Mouse (Mus musculus) lung, embryonic 14.5 days (tissue): ENCODE results near the gene Kif5a. TPM values are rescaled to one million over a fixed set of nuclear protein-coding genes. Genes with fewer than 3 reads are reported as not detected.

Experiments used
- ATAC-seq: fragments of 200-750 bp; cut with Nextera tagmentation; 2 replicates; pipeline ENCODE4 v1.8.0; 2017; ENCODE audit warnings: mild to moderate bottlenecking, moderate TSS enrichment, moderate library complexity; ENCODE audit not compliant: insufficient read depth
- DNase-seq: peaks from one replicate; pipeline ENCODE4 v3.0.0-alpha.2; 2015
- H3K27ac ChIP-seq: fragments of 300-500 bp; sonication (generic); 2 replicates; pipeline ENCODE4 v1.5.1; 2014; ENCODE audit warnings: low read depth, mild to moderate bottlenecking, moderate library complexity
- H3K27me3 ChIP-seq: fragments of 300-500 bp; sonication (generic); 2 replicates; pipeline ENCODE4 v1.6.1; 2014; ENCODE audit warnings: low read length, control low read depth; ENCODE audit not compliant: insufficient read depth
- H3K36me3 ChIP-seq: fragments of 300-500 bp; sonication (generic); 2 replicates; pipeline ENCODE4 v1.6.1; 2014; ENCODE audit warnings: control low read depth; ENCODE audit not compliant: insufficient read depth
- H3K4me1 ChIP-seq: fragments of 300-500 bp; sonication (generic); 2 replicates; pipeline ENCODE4 v1.6.1; 2014; ENCODE audit warnings: antibody characterized with exemption, control low read depth; ENCODE audit not compliant: insufficient read depth
- H3K4me2 ChIP-seq: fragments of 300-500 bp; sonication (generic); 2 replicates; pipeline ENCODE4 v1.6.1; 2014; ENCODE audit warnings: mild to moderate bottlenecking
- H3K4me3 ChIP-seq: fragments of 300-500 bp; sonication (generic); 2 replicates; pipeline ENCODE4 v1.5.1; 2014; ENCODE audit warnings: low read depth, low read length
- H3K9ac ChIP-seq: fragments of 300-500 bp; sonication (generic); 2 replicates; pipeline ENCODE4 v1.6.1; 2014
- H3K9me3 ChIP-seq: fragments of 300-500 bp; sonication (generic); 2 replicates; pipeline ENCODE4 v1.6.1; 2016; ENCODE audit warnings: low read depth, low read length, control low read depth
- CTCF ChIP-seq: IDR thresholded peaks from 2 replicates; pipeline ENCODE4 v1.5.1; 2016; ENCODE audit warnings: antibody characterized with exemption, low read depth
- WGBS: fragments of 180-500 bp; shearing (Covaris S2); extraction: QIAGEN DNeasy Blood & Tissue Kit; methylation state at CpG from one replicate; pipeline ENCODE4 v1.1.7; 2014; 5-methylcytosine and 5-hydroxymethylcytosine counted together
- polyA plus RNA-seq: library from polyadenylated mRNA; unstranded; fragments of >200 nt; fragmentation: Nextera tagmentation; extraction: Ambion mirVana; gene quantifications from 2 replicates; pipeline ENCODE4 v1.2.1, GENCODE M21; 2014

Kif5a gene
- polyA plus RNA-seq, 1 experiment from 2014 or later = 0.64 TPM

DNA sequence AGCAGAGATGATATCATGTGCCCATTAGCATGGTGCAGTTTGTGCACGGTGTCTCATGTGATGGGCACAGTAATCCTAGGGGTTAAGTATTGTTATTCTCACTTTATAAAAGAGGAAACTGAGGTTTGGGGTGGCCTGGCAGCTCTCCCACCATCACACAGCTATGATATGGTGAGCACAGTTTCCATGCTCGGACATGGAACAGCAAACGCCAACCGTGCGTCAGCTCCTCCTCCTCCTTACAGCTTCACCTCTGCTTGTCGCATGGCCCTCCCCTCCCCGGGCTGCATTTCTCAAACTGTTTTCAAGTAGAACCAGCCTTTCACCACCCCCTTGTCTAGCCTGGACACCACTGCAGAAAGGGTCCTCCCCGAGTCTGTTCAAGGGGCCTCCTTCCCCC lies 4.7 kb downstream of the Kif5a start:
- no peak for ATAC-seq

DNA sequence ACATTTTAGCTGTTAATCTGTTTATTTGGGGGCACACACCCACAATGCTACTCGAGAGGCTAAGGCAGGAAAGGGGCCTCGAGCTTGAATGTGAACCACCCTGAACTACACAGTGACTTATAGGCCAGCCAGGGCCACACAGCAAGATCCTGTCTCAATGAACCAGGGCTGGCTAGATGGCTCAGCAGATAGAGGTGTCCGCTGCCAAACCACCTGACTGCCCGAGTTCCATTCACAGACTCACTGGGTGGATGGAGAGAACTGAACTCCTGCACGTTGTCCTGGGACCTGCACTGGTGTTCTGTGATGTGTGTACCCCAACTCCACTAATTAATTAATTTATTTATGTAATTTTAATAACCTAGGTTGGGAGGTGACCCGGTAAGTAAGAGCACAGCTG lies 5.4 kb downstream of the Kif5a start:
- no peak for ATAC-seq
- H3K27ac ChIP-seq = no peak overlapping the region
- WGBS = 69% methylated on average over 6 of the region's 6 CpGs

More for the DNA sequence above, 4.7 kb downstream of the Kif5a start:
- 63% methylated on average over 8 of the region's 8 CpGs for WGBS
- H3K27me3 ChIP-seq = peaks cover 18% of the 10 kb centered on the region
- no peak overlapping the region for H3K4me2 ChIP-seq
- no peak for DNase-seq
- no peak overlapping the region for H3K9ac ChIP-seq
- no peak overlapping the region for H3K4me3 ChIP-seq
- H3K27ac ChIP-seq = no peak overlapping the region
- H3K9me3 ChIP-seq = no peaks in the 10 kb centered on the region
- TF ChIP-seq CTCF = no peak
- H3K4me1 ChIP-seq = no peaks in the 10 kb centered on the region
- no peaks in the 10 kb centered on the region for H3K36me3 ChIP-seq

DNA sequence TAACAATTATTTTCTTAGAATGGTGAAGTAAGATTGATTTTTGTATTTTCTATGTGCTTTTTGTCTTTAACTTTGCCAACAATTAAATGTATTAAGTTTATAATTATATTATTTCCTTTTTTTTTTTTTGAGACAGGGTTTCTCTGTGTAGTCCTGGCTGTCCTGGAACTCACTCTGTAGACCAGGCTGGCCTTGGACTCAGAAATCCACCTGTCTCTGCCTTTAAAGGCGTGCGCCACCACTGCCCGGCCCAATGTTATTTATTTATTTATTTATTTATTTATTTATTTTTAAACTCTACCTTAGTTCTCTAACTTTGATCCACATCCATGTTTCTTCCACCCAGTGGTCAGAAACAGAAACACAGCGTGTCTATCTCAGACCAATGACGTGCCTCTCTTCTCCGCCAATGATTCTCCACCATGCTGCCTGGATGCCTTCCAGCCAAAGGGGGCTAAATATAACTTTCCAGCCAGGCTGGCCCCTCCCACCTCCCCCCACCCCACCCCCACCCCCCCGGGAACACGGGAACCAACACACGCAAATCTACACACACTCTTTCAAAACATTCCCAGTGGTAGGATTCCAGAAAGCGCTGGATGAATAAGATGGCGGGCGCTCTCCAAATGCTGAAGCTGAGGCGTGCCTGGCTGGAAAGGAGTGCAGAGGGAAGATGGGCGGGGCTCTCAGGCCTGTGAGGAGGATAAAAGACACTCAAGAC lies 7.4 kb downstream of the Kif5a start:
- WGBS = 18% methylated on average over 14 of the region's 14 CpGs
- Histone ChIP-seq H3K9me3 (no peaks in the 10 kb centered on the region), H3K27me3 (no peaks in the 10 kb centered on the region), H3K4me2 (0 out of 2 replicates have a peak overlapping the region, but pooled peaks have one; percentile 7), H3K36me3 (no peaks in the 10 kb centered on the region), H3K4me3 (no peak overlapping the region), H3K9ac (no peak overlapping the region), H3K4me1 (no peaks in the 10 kb centered on the region), H3K27ac (no peak overlapping the region)
- ATAC-seq (peak; percentile 85), DNase-seq (peak; percentile 93)
- peak; percentile 36 for TF ChIP-seq CTCF

More for the DNA sequence above, 5.4 kb downstream of the Kif5a start:
- Histone ChIP-seq H3K4me2 (no peak overlapping the region), H3K4me1 (no peaks in the 10 kb centered on the region), H3K27me3 (peaks cover 12% of the 10 kb centered on the region; the same call in 1 of the 2 replicates), H3K9ac (no peak overlapping the region), H3K36me3 (no peaks in the 10 kb centered on the region), H3K9me3 (no peaks in the 10 kb centered on the region), H3K4me3 (no peak overlapping the region)
- no peak for DNase-seq
- no peak for TF ChIP-seq CTCF

DNA sequence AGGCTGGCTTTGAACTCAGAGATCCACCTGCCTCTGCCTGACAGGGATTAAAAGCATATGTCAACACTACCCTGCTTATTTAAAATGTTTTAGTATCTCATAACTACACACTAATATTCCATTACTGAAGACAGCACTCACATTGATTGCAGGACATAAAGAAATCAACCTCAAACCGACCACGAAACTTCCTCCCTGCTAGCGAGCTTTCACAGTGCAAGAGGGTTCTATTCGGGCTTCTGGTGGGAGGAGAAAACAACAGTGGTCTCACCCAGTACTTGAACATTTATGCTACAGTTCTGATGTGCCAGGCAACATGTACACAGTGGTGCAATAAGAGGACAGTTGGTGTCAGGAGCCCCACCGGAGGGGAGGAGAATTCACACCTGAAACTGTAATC lies 12.3 kb downstream of the Kif5a start:
- H3K27me3 ChIP-seq = no peaks in the 10 kb centered on the region
- DNase-seq (no peak), ATAC-seq (no peak)
- no peak overlapping the region for H3K4me2 ChIP-seq
- H3K4me1 ChIP-seq = no peaks in the 10 kb centered on the region
- no peaks in the 10 kb centered on the region for H3K36me3 ChIP-seq
- no peak overlapping the region for H3K9ac ChIP-seq
- H3K9me3 ChIP-seq = no peaks in the 10 kb centered on the region
- WGBS = 80% methylated on average over 5 of the region's 5 CpGs
- no peak for TF ChIP-seq CTCF
- no peak overlapping the region for H3K4me3 ChIP-seq
- no peak overlapping the region for H3K27ac ChIP-seq

DNA sequence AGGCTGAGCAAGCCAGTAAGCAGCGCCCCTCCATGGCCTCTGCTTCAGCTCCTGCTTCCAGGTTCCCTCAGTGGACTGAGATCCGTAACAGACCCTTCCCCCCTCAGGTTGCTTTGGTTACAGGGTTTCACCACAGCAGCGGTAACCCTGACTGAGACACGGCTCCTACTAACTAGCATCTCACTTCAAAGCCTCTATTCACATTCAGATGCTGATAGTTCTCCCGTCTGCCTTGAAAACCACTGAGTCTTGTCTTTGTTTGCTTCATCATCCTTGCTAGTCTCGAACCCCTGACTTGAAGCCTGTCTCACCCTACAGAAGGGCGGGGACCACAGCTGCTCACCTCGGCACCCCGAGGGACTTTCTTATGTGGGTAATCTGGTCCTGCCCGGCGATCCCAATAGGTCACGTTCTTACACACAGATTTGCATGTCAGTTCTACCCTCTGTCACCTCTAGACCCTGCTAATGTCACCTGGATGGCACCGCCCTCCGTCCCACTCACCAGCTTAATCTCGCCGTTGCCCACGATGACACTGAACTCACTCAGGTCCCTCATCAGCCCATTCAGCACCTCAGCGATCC lies 24.8 kb downstream of the Kif5a start:
- Histone ChIP-seq H3K27ac (no peak overlapping the region), H3K27me3 (no peaks in the 10 kb centered on the region), H3K9ac (no peak overlapping the region), H3K4me3 (no peak overlapping the region), H3K4me2 (no peak overlapping the region), H3K36me3 (no peaks in the 10 kb centered on the region), H3K4me1 (no peaks in the 10 kb centered on the region), H3K9me3 (no peaks in the 10 kb centered on the region)
- ATAC-seq = no peak
- 65% methylated on average over 18 of the region's 18 CpGs for WGBS
- no peak for TF ChIP-seq CTCF
- no peak for DNase-seq

DNA sequence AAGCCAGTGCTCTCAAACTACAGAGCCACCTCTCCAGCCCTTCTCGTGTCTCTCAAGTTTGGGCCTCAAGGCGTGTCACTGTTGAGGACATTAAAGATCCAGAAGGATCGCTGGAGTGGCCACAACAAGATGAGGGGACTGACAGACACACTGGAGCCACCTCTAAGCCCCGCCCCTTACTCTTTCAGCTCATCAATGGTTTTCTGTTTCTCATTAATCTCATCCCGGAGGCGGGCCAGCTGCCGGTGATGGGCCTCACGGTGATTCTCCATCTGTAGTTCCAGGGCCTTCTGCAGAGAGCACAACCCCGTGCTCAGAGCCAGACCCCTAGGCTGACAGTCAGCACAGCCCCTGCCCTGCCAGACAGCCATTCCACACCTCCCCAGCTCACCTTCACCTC lies 26.6 kb downstream of the Kif5a start:
- H3K4me1 ChIP-seq = no peaks in the 10 kb centered on the region
- no peaks in the 10 kb centered on the region for H3K9me3 ChIP-seq
- no peak for ATAC-seq
- no peak overlapping the region for H3K4me2 ChIP-seq
- 33% methylated on average over 9 of the region's 9 CpGs for WGBS
- no peak overlapping the region for H3K27ac ChIP-seq
- H3K4me3 ChIP-seq = no peak overlapping the region
- TF ChIP-seq CTCF = no peak
- no peak for DNase-seq
- no peaks in the 10 kb centered on the region for H3K36me3 ChIP-seq
- H3K9ac ChIP-seq = no peak overlapping the region
- no peaks in the 10 kb centered on the region for H3K27me3 ChIP-seq

DNA sequence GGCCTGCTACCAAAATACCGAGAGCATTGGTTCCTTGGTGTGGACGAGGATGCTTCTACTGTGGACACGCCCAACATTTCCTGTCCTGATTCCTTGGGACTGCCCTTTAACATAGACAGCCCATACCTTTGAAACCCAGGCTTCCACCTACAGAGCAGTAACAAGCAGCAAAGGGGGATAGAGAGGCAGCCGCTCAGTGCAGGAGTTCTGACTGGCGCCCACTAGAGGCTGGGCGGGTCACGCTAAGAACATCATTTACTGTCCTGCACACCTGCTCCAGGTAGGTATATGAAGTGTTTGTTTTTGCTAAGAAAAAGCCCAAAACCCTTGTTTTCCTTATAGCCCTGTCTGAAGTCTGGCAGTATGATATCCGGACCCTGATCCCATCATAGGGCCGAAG lies 30.0 kb downstream of the Kif5a start:
- H3K36me3 ChIP-seq = no peaks in the 10 kb centered on the region
- WGBS = 75% methylated on average over 9 of the region's 9 CpGs
- TF ChIP-seq CTCF = peak; percentile 17
- no peak overlapping the region for H3K27ac ChIP-seq
- no peaks in the 10 kb centered on the region for H3K27me3 ChIP-seq
- no peak overlapping the region for H3K4me2 ChIP-seq
- ATAC-seq (no peak), DNase-seq (no peak)
- H3K4me1 ChIP-seq = no peaks in the 10 kb centered on the region
- H3K9me3 ChIP-seq = no peaks in the 10 kb centered on the region
- H3K9ac ChIP-seq = no peak overlapping the region
- H3K4me3 ChIP-seq = no peak overlapping the region
